Mouse (Mus musculus) layer of hippocampus, adult 9-11 months (tissue): Measurements from ENCODE around the gene Ddah1.

ENCODE experiments used
- DNase-seq: peaks from one replicate; pipeline ENCODE4 v3.0.0; 2022

Ddah1 gene

DNA sequence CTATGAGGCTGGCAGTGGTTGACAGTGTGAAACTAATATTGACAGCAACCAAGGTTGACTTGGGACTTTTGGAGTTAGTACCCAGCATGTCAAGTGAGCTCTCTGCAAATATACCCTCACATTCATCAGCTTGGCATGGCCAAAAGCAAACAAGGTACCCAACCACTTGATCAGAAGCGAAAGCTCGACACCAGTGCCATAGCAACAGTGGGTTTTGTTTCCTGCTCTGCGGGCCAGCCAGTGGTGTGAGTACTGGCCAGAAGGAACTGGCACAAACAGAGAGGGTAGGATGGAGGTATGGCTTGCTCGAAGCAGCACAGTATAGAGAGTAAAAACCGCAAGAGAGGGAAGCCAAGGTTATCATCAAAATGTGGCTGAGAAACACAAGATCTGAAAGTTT, 157.9 kb downstream of the Ddah1 start:
- no peak for DNase-seq

DNA sequence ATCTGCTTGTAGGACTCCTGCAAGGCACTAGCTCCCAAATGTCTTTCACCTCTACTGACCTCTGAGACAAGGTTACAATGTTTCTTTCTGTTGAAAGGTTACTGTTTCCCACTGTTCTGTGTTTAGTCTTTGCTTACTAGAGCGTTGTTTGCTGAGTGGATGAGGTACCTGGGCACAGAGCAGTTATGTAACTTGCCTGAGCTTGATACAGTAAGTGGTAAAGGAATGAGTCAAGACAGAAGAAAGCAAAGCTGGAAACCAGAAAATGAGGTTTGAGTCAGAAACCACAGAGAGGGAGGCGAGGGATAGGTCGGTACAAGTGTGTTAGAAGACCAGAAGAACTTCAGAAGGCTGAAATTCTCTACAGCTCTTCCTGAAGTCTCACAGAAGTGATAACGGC, 158.4 kb downstream of the Ddah1 start:
- DNase-seq, result no peak

DNA sequence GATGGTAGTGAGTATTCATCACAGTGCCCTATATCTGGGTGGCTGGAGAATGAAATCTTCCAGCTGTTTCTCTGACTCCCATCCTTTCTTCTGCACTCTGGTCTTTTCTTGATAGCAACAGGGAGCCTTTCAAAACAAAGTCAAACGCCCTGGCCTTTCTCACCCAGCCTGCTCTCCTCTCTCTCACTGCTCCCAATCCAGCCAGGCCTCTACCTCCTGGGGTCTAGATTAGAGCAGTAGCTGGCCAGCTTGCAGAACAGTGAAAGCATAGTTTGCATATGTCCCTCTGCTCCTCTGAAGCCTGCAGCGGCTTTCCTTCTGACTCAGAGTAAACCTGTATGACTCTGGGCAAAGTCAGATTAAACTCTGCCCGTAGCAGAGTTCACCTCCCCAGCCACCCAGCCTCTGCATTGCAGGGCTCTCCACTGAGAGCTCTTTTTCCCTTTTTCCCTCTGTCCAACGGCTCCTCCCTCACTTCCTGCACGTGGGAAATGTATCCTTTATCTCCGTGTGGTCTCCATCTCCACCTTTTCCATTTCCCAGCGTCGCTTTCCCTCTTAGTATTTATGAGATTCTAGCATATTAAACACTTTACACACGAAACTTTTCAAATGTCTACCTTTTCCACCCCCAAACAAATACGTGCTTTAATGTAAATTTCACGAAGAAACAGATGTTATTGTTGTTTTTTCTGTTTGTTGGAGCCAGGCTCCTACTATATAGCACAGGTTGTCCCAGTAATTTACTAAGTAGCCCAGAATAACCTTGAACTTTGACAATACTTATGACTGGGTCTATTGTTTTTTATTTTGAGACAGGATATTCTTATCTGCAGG, 163.8 kb downstream of the Ddah1 start, which contains the start of gene Bcl10:
Bcl10 (plus strand) TSS at position 786 of the 836 bp plus-strand sequence.
- DNase-seq, result no peak

- no peak for DNase-seq
These were observed 164.5 kb downstream of the Ddah1 start for GRCm38 (mm10) chr3:145922971-145923370.

DNA sequence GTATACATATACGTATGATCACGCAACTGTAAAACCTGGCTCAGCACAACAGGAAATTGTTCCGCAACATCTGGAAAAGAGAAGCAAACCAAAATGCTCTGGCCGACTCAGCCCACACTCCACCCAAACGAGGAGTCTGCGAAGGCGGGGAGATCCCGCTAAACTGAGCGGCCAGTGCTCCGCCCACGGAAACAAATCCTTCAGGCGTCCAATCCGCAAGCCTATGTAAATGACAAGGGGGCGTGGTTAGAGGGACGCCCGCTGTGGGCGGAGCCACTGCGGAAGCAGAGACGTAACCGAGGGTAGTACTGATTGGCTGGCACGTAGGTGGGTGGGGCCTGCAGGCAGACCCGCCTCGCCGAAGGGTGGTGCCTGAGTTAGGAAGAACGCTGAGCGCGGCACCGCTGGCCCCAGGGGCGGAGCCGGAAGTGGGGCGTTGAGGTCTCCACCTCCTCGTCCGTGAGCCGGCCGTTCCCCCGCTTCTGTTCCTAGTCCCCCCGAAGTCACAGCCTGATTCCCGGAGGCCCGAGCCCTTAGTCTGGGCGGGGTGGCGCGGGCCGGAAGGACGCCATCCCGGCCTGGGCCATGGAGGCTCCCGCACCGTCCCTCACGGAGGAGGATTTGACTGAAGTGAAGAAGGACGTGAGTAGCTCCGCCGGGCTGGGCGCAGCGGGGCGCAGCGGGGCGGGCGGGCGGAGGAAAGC, 165.6 kb downstream of the Ddah1 start:
- peak; percentile 100 for DNase-seq

DNA sequence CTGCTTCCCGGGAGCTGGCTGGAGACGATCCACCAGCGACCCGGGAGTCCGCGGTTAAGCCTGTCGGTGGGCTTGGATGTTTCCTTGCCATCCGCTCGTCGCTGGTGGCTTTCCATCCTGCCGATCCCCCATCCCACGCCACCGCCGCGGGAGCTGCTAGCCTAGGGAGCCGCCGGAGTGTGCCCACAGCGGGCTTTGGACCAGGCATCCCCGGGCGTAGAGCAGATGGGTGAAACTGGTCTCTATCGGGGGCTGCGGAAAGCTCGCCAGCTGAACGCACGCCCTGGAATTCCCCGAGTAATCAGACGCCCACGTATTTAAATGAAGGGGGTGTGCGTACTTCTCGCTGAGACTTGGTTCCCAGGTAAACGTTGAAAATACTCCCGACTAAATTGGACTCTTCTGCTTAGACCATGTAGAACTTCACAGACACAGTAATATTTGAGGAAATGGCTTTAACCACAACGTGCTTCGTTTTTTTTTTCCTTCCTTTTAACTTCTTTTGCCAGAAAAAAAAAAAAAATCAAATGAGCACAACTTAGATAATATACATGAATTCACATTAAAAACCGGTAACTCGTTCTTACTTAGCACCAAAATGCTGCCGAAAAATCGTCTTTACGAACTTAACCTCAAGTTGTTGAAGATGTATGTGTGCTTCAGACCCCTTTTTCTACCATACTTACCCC, 166.3 kb downstream of the Ddah1 start:
- DNase-seq, result peak; percentile 67

DNA sequence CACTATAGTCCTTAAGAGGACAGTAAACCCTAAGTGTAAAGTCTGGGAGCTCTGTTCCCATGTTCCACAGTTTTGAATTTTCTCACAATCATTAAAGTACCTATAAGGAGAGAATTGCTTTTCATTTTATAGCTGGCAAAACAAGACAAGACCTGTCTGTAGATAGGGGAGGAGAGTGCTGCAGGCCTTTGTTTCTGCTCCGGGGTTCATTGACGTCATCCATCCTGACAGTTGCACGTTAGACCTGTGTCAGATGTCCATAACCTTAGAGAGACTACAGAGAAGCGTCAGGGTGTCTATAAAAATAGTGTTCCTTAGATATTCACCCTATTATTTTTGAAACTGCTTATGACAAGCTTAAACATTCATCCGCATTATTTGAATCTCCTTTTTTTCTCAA, 167.0 kb downstream of the Ddah1 start:
- no peak for DNase-seq

DNA sequence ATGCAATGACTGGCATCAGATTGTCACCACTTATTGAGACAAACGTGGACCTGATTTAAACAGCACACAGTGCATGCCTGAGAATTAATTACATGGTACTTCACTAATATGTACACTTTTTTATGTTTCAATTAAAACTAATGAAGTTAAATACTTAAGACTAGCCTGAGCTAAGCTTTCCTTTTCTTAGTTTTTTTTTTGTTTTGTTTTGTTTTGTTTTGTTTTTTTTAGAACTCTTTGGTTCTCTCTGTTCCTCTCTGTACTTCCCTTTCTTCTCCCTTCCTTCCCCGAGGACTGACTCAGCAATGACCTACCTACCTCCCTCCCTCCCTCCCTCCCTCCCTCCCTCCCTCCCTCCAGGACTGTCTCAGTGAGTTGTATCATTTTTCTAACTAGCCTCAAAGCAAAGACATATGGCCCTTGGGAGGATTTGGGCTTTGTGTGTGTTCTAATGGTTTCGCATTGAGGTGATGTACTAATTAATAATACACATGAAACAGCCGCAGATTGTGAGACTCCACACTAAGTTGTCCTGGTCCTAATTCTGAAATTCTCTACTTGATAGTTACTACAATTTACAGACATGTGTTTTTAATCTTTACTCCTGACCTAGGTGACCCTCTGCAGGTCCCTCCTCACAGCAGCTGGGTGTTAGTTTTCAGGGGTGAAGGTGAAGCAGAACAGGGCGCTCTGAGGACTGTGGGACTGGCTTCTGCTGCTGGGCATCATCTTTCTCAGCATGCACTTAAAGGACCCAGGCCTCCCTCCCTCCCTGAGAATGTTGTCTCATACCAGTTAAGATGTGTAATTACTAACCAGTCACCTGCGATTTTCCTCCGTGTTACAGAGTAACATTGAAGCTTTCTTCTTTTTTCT, 171.3 kb downstream of the Ddah1 start:
- no peak for DNase-seq

- no peak for DNase-seq
These were observed 175.4 kb downstream of the Ddah1 start for GRCm38 (mm10) chr3:145933845-145934244.

GRCm38 (mm10) chr3:145937505-145938404, 179.3 kb downstream of the Ddah1 start, which contains the start of gene 2410004B18Rik:
2410004B18Rik (plus strand) TSS chr3:145938014.
- DNase-seq, result peak; percentile 85

- peak; percentile 6 for DNase-seq
These were observed 180.2 kb downstream of the Ddah1 start for GRCm38 (mm10) chr3:145938405-145939349.

- no peak for DNase-seq
These were observed 180.9 kb downstream of the Ddah1 start for GRCm38 (mm10) chr3:145939402-145939801.

- DNase-seq, result no peak
These were observed 181.5 kb downstream of the Ddah1 start for GRCm38 (mm10) chr3:145939971-145940370.

DNA sequence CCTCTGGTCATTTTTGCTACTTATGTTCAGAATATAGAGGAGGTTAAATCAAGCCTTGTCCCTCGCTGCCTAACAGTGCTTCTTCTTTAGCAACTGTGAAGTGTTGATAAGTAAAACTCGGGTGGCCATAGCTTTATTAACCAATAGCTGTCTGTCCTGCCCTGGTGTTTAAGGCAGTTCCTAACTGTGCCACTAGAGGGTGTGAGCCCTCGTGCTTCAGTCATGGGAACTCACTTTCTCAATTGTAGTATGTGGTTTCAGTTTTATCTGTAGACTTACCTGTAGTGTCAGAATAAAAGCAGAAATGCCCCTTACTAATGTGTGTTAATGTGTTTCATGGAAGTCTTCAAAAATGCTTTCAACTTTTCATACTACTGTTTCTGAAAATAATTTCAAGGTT, 183.5 kb downstream of the Ddah1 start:
- DNase-seq, result peak; percentile 52
